Mouse (Mus musculus) stomach, postnatal 0 days (tissue): ENCODE measurements around the gene Pak7.

Experiments used
- CTCF ChIP-seq: IDR thresholded peaks from 2 replicates; pipeline ENCODE4 v1.5.1; 2016; ENCODE audit warnings: antibody characterized with exemption, low read depth, mild to moderate bottlenecking, moderate library complexity
- EP300 ChIP-seq: optimal IDR thresholded peaks from 2 replicates; pipeline ENCODE3; 2016; ENCODE audit warnings: antibody characterized with exemption

DNA sequence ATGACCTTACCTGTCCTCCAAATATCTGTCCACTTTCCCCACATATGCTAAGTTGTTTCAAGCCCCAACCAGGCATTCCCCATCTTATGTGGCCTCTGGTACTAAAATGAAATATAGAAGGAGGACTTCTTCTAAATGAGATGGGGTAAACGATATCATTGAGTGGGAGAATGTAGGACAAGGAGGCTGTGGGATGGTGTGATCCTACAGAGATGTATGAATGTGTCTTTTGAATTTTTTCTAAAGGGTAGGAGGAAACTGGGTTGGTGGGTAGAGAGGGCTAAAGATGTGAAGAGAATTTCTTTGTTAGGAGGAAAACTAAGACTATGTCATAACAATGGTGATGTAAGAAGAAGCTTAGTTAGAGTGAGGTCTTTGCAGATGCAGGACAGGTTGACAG, 57.8 kb downstream of the Pak7 start:
- TF ChIP-seq CTCF (no peak), EP300 (no peak)
